Mouse (Mus musculus) adipocyte (in vitro differentiated cells): ENCODE results near the gene Mtnr1b.
"Not testable (repeated sequence)": the region's sequence is repeated elsewhere in the genome, so short reads cannot be mapped to it uniquely, and the experiment has no call there.

Experiments
- DNase-seq: peaks from one replicate; pipeline ENCODE4 v3.0.0-alpha.2; 2016; ENCODE audit warnings: low spot score

The Mtnr1b gene

DNA sequence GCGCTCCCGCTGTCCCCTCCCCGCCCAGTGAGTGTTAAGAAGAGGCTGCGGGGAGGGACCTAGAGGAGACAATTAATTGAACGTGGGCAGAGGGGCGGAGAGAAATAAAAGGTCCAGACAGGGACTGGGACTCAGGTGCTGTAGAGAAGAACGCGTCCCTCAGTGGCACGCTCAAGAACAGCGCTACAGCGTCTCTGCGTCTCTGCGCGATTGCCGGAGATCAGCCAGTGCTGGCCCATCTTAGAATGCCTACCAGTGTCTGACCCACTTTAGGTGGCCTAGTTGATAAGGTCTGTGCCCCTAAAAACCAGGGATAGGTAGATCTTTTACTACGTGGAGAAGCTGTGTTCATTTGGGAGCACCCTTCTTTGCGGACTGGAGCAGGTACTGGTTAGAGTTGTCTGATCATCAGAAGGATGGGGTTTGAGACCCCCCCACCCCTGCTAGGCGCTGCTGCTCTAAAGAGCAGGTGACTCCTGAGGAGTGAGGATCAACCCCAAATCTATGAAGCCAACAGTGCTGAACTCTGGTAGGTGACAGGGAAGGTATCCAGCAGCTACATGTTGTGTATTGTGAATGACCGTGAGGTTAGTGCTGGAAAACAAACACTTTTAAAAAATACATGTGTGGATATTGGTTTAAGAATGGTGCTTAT is at the start of gene Mtnr1b:
Gene Mtnr1b (minus strand): TSS at position 51 of the 655 bp plus-strand sequence.
- no peak for DNase-seq

DNA sequence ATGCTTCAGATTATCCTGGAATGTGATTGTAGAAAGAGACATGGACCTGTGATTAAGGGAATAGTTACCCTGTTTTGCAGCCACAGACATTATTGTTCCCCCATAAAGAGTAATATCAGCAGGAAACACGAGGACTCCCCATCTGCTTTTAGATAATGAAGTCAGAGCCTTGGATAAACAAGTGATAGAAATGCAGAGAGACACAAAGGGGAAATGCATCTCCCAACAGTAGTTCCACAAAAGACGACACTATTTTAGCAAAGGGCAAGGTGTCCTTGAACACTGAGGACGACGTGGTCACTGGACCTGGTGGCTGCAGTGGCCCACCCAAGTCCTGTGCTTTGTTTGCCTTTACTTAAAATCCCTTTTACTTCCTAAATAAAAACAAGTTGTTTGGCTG is 45.9 kb upstream of the Mtnr1b start:
- no peak for DNase-seq

DNA sequence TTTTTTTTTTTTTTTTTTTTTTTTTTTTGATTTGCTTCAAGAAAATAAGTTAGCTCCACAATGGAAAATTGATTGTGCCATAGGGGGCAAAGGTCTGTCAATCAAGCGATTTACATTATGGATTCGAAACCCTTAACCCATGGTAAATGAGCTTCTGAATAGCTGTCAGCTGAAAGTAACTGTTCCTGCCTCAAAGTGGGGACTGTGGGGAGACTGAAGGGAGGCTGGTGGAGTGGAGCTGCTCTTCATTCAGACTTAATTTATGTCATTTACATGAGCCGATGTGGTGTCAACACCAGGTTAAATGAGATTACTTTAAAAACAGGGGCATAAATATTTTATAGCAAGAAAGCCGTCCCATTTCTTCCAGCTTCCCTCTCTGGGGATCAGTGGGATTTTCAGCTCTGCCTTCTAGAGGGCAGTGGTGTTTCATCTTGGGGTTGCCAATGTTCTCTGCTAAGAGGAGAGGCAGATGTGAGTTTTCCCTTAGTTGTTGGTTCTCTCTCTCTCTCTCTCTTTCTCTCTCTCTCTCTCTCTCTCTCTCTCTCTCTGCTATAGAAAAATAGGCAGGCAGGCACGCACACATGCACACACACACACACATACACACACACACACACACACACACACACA is 45.1 kb upstream of the Mtnr1b start:
- no peak for DNase-seq

DNA sequence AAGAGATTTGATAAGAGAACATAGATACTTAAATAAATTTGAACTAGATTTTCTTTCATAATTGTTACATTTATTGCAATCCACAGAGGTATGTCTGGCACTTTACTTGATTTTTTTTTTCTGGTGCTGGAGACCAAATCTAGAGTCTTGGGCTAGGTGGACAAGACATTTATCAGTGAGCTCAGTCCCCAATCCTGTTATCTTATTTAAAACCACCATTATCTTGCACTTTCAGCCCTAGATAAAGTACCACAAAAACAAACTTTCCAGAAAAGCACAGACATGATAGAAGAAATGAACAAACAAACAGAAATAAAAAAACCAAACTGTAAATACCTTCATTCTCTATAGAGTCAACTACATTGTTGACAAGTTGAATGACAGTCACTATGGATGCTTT is 42.2 kb upstream of the Mtnr1b start:
- no peak for DNase-seq

GRCm38 (mm10) chr9:15912735-15913134 is 38.4 kb upstream of the Mtnr1b start:
- DNase-seq = no peak

DNA sequence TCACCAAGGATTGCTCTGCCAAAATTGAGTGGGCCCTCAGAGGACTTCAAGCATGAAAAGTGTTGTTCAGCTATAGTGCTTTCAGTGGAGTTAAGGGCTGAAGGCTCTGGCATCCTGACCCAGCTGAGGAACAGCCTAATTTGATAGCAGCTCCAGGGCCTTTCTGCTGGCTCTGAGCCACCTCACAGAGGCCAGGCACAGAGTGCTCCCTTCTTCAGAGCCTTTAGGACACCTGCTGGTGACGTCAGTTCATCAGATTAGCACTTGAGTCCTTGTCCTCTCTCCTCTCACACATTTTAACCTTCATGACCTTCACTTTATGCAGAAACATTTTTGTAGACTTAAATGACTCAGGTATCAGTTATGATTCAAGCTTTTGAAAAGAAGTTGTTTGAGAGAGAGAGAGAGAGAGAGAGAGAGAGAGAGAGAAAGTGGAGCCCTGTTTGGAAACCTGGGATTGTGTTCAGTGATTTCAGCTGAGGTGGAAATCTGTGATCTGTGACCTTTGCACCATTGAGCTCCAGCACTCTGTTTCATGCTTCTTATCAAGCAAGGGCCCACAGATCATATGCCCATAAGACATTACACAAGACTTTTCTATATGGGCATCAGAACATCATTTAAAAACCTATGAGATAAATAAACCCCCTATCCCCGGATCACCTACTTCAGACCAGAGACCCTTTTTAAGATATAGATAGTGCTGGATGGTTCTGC is 35.2 kb upstream of the Mtnr1b start:
- DNase-seq = no peak

- no peak for DNase-seq
Observed at GRCm38 (mm10) chr9:15903948-15904750, 29.8 kb upstream of the Mtnr1b start.

DNA sequence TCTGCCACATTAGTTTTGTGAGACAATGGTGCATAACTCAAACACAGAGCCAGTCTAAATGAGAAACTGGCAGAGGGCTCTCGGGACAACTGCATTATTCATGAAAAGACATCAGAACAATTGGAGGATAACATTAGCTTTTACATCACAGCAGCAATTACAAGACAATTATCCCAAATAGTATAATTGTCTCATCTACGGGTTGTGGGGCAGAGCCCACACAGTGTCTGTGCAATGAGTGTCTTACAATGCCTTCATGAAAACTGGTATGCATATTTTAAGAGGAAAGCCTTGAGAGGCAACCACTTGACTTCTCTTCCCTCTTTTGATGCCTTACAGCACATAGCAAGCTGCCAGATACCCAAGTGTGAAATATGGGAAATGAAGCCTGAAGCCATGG is 23.8 kb upstream of the Mtnr1b start:
- DNase-seq = no peak

GRCm38 (mm10) chr9:15886756-15887155 is 12.4 kb upstream of the Mtnr1b start:
- no peak for DNase-seq

GRCm38 (mm10) chr9:15880754-15881153 is 6.4 kb upstream of the Mtnr1b start:
- no peak for DNase-seq

GRCm38 (mm10) chr9:15880160-15880603 is 5.8 kb upstream of the Mtnr1b start:
- peak; percentile 11 for DNase-seq

GRCm38 (mm10) chr9:15870013-15870412 is 4.3 kb downstream of the Mtnr1b start:
- no peak for DNase-seq

DNA sequence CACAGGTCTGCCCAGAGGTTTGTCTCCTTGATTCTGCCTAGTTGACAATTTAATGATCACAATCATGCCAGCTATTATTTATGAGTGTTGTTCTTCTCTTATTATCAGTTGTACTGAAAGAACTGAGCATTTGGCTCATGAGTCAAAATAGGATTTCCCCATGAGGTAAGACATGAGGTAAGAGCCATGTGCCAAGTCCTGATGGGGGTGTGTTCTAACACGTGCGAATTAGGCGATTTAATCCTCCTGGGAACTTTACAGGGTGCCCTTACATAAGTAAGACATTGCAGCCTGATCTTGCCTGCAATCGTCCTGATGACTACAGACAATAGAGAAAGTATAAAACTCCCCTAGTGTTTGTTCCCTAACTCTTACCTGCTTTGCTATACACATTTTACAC is 4.9 kb downstream of the Mtnr1b start:
- no peak for DNase-seq

DNA sequence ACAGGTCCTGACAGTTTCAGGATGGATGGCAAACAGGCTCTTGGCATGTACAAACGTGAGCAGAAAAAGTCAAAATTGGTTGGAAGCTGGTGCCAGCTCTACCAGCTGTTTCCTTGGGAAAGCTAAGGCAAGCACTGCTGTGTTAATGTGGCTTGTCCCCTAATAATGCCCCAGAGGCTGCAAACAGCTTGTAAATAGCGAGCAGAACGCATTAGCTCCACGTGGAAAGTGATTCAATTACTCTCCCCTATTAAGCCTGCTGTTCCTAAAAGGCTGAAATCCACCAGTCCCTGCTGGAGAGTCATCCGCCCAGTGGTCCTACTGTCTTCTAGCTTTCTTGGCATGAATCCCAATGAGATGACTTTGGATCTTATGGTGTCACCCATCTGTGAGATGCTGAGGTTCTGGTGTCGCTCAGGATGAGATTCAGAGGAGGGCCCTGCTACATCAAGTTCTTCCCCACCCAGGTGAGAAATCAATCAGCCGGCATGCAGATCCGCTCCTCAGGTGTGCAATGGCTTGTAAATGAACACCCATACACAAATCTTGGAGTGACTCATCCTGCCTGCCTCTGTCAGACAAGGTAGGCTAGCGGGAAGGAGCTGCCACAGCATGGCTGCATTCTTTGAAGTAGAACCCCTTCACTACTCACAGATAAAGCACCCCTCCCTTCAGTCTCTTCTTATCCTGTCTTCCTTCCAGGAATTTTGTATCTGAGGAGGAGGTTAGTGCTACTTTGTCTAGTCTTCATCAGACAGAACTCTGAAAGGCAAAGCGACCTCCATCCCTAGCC is 7.9 kb downstream of the Mtnr1b start:
- no peak for DNase-seq

DNA sequence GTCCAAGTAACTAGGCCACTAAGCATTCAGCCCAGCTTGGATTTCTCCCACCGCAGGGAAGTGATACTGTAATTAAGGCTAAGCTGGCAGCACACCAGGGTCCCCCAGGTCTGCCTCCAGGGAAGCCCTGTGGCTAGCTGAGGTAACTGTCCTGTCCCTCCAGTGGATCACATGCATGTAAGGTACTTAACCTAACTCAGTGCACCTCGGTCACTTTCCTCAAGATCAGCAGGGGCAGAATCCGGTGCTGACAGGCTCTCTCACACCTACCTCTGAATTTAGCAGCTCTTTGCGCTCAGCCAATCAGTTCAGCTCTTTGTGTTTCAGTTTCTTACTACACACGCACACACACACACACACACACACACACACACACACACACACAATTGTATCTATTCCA is 13.0 kb downstream of the Mtnr1b start:
- no peak for DNase-seq

GRCm38 (mm10) chr9:15850749-15851148 is 23.6 kb downstream of the Mtnr1b start:
- DNase-seq = no peak

DNA sequence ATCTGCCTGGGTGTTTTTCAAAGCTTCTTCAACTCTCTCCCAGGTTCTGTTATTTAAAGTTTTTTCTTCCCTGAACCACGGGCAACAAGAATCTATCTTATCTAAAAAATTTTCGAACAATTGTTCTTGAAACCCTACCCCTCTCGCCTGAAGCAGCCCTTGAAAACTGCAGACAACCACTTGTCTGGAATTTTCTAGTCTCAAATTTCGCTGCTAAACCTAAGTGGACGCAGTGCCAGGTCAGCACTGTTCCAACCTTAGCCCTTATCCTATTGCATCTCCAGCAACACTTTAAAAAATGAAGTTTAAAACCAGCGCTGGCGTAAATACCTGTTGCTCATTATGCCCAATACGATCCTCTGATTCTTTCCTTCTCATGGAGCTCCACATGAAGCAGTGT is 29.0 kb downstream of the Mtnr1b start:
- DNase-seq = no peak

DNA sequence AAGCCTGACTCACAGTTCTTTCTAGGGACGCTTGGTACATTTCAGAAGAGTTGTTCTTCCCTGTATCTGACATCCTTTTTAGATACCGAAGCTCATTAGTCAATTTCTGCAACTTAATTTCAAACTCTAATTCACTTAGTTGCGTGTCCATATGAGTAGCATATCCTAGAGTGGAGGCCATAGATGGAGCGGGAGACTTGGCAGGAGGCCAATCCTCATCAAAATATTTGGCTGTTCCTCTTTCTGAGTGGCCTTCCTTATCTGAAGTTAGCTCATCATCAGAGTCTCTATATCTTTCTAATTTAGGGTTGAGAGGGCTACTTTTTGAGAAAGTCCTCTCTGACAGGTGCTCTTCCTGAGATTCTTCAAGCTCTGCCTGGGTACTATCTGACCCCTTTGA is 29.4 kb downstream of the Mtnr1b start:
- not testable (repeated sequence) for DNase-seq

- DNase-seq = no peak
Observed at GRCm38 (mm10) chr9:15813002-15813911, 61.1 kb downstream of the Mtnr1b start.

- DNase-seq = no peak
Observed at GRCm38 (mm10) chr9:15804296-15804695, 70.1 kb downstream of the Mtnr1b start.
